Mouse (Mus musculus): ENCODE data around the gene Sufu. TPM values are rescaled to one million over a fixed set of nuclear protein-coding genes. Genes with fewer than 3 reads are reported as not detected.
A peak's percentile ranks its signal among the peaks of the same experiment; 100 is the strongest.

Sufu gene
- total and polyA plus RNA-seq, 3 experiments: 5.1 to 31.8 (median 25.7) TPM

DNA sequence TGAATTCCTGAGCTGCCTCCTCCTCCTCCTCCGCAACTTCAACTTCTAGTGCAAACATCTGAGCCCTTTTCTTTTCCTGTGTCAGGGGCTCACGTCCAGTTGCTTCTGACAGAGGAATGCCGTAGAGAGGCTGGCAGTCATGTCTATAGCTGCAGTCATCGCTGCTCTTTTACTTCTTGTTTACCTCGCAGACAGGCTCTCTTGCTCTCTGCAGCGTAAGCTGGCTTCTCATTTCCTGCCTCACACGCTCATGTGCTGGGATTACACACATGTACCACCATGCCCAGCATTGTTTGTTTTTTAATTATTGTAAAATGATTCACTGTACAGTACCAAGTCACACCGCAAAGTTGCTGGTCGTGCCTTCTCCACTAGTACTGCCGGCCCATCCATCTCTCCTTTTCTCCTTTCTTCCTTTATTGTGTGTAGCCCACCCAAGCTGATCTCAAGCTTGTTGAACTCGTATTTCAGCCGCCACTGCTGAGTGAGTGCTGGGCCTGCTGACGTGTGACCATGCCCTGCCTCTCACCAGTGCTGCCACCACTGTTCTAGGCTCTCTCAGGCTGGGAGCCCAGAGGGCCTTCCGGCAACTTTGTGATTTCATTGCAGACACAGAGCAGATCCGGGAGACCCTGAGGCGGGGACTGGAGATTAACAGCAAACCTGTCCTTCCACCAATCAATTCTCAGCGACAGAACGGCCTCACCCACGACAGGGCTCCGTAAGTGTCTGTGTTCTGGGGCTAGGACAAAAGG is 57.6 kb downstream of the Sufu start:
- no peaks in the 10 kb centered on the region for H3K27me3 ChIP-seq (ENCODE audit: insufficient read depth, low read length)
- peaks cover 16% of the 10 kb centered on the region for H3K4me1 ChIP-seq (ENCODE audit: insufficient read depth, low read depth, low read length)
- no peak for TF ChIP-seq CTCF (IDR thresholded peaks at IDR 0.05; ENCODE audit: low read depth, low read length)
- TF ChIP-seq GATA2 (IDR thresholded peaks at IDR 0.05; ENCODE audit: borderline replicate concordance, low read depth, low read length): no peak
- TF ChIP-seq GATA1 (IDR thresholded peaks at IDR 0.05; ENCODE audit: borderline replicate concordance, low read length): no peak
- no peak for TF ChIP-seq POLR2AphosphoS5 (IDR thresholded peaks at IDR 0.05; ENCODE audit: insufficient replicate concordance, low read depth, low read length)
- TF ChIP-seq TAL1 (conservative IDR thresholded peaks at IDR 0.05; ENCODE audit: low read depth, low read length): no peak
- ATAC-seq (ENCODE audit: extremely low read depth, insufficient number of reproducible peaks, low FRiP score, poor library complexity, severe bottlenecking) (no peak), DNase-seq (ENCODE audit: low spot score) (no peak)
- H3K9me3 ChIP-seq (replicated peaks): no peaks in the 10 kb centered on the region
- no peak overlapping the region for H3K4me3 ChIP-seq (ENCODE audit: low read depth, low read length)
- peaks cover 99% of the 10 kb centered on the region for H3K36me3 ChIP-seq (replicated peaks)

DNA sequence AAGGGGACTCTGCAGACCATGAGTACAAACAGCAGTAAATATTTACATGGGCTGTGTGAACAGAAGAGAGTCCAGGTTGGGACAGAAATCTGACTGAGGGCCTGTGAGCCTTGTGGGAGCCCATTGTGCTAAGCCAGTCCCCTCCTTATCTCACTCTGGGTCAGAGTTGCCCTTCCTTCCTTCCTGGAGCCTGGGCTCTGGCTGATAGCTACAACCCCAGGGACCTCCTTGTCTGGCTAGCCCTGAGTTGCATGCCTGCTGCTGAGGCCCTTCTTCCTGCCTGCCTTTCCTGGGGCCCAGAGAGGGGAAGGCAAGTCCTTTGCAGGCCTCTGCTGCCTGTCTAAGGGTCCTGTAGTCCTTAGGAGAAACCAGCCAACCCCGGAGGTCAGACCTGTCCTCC is 58.3 kb downstream of the Sufu start:
- no peaks in the 10 kb centered on the region for H3K9me3 ChIP-seq (replicated peaks)
- H3K4me1 ChIP-seq (ENCODE audit: insufficient read depth, low read depth, low read length): peaks cover 16% of the 10 kb centered on the region
- ATAC-seq (ENCODE audit: extremely low read depth, insufficient number of reproducible peaks, low FRiP score, poor library complexity, severe bottlenecking) (peak; percentile 88), DNase-seq (ENCODE audit: low spot score) (peak; percentile 53)
- H3K4me3 ChIP-seq (ENCODE audit: low read depth, low read length): no peak overlapping the region
- H3K27me3 ChIP-seq (ENCODE audit: insufficient read depth, low read length): no peaks in the 10 kb centered on the region
- TF ChIP-seq GATA1 (IDR thresholded peaks at IDR 0.05; ENCODE audit: borderline replicate concordance, low read length) (no peak), GATA2 (IDR thresholded peaks at IDR 0.05; ENCODE audit: borderline replicate concordance, low read depth, low read length) (no peak), CTCF (IDR thresholded peaks at IDR 0.05; ENCODE audit: low read depth, low read length) (no peak), POLR2AphosphoS5 (IDR thresholded peaks at IDR 0.05; ENCODE audit: insufficient replicate concordance, low read depth, low read length) (no peak), TAL1 (conservative IDR thresholded peaks at IDR 0.05; ENCODE audit: low read depth, low read length) (no peak; the same call in 1 of the 2 replicates)
- peaks cover 99% of the 10 kb centered on the region for H3K36me3 ChIP-seq (replicated peaks)

DNA sequence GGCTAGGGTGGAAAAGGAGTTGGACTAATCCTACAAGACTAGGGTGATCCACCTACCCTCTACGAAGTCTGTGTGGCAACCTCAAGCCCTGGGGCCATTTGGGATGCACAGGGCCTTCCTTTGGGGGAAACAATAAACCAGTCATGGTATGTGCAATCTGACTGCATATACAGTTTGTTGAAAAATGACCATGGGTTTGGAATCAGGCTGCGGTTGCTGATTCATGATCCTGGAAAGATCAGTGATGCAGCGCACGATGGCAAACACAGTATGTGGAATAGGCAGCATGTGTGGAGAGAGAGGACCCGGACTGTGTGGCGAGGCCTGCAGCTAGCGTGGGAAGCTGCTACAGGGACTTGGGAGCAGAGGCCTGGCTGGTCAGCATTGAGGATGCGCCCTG is 58.9 kb downstream of the Sufu start:
- no peaks in the 10 kb centered on the region for H3K27me3 ChIP-seq (ENCODE audit: insufficient read depth, low read length)
- H3K4me1 ChIP-seq (ENCODE audit: insufficient read depth, low read depth, low read length): peaks cover 16% of the 10 kb centered on the region
- H3K4me3 ChIP-seq (ENCODE audit: low read depth, low read length): no peak overlapping the region
- DNase-seq (ENCODE audit: low spot score): no peak
- no peaks in the 10 kb centered on the region for H3K9me3 ChIP-seq (replicated peaks)
- no peak for TF ChIP-seq TAL1 (conservative IDR thresholded peaks at IDR 0.05; ENCODE audit: low read depth, low read length)
- TF ChIP-seq GATA2 (IDR thresholded peaks at IDR 0.05; ENCODE audit: borderline replicate concordance, low read depth, low read length): no peak
- TF ChIP-seq CTCF (IDR thresholded peaks at IDR 0.05; ENCODE audit: low read depth, low read length): no peak
- TF ChIP-seq GATA1 (IDR thresholded peaks at IDR 0.05; ENCODE audit: borderline replicate concordance, low read length): no peak
- TF ChIP-seq POLR2AphosphoS5 (IDR thresholded peaks at IDR 0.05; ENCODE audit: insufficient replicate concordance, low read depth, low read length): no peak
- H3K36me3 ChIP-seq (replicated peaks): peaks cover 99% of the 10 kb centered on the region
- no peak for ATAC-seq (ENCODE audit: extremely low read depth, insufficient number of reproducible peaks, low FRiP score, poor library complexity, severe bottlenecking)

DNA sequence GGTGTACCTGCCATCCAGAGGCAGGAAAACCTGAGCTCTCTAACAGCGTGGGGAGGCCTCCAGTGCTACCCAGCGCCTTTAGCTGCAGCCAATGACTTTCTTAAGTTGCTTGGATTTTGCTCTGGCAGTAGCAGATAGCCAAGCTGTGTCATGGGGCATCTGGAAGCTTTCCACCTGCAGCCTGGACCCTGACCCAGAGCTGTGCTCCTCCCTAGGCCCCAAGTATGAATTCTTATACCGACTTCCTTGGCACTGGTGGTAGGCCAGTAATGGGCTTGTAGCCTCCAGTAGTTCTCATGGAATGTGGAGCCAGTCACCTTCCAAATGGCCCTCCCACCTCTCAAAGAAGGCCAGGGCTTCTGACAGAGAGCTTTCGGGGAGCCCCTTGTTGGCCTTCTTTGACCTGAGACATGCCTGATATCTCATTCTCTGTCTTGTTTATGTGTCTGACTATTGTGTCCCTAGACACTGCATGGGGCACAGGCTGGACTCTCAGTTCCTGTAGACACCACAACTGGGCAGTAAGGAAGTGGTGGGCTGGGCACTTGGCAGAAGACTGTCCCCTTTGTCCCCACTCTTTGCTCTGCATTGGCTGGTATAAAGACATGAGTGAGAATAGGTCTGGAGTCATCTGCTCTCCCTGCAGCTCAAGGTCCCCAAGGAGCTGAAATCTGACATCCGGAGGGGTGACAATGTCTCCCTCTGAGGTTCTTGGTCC is 59.5 kb downstream of the Sufu start:
- ATAC-seq (ENCODE audit: extremely low read depth, insufficient number of reproducible peaks, low FRiP score, poor library complexity, severe bottlenecking) (no peak), DNase-seq (ENCODE audit: low spot score) (no peak)
- Histone ChIP-seq H3K4me1 (ENCODE audit: insufficient read depth, low read depth, low read length) (peaks cover 16% of the 10 kb centered on the region), H3K4me3 (ENCODE audit: low read depth, low read length) (no peak overlapping the region), H3K36me3 (replicated peaks) (peaks cover 99% of the 10 kb centered on the region), H3K9me3 (replicated peaks) (no peaks in the 10 kb centered on the region), H3K27me3 (ENCODE audit: insufficient read depth, low read length) (no peaks in the 10 kb centered on the region)
- TF ChIP-seq GATA1 (IDR thresholded peaks at IDR 0.05; ENCODE audit: borderline replicate concordance, low read length) (no peak), POLR2AphosphoS5 (IDR thresholded peaks at IDR 0.05; ENCODE audit: insufficient replicate concordance, low read depth, low read length) (no peak), TAL1 (conservative IDR thresholded peaks at IDR 0.05; ENCODE audit: low read depth, low read length) (no peak)

DNA sequence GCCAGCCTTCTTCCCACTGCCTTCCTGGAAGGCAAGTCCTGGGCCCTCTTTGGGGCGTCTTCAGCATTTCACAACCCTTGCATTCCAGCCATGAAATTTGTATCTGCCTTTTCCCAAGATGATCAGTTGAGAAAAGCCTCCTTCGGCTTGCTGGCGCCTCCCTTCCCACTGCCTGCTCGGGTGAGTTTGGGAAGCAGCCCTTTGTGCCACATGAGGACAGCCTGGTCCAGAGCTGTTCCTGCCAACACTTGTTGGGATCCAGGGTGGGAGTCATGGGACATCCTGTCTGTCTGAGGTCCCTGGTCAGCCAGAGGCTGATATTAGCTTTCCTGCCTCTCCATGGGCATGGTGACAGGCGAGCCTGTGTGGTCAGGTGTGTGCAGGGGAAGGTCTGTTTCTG is 61.1 kb downstream of the Sufu start:
- H3K4me1 ChIP-seq (ENCODE audit: insufficient read depth, low read depth, low read length): peaks cover 16% of the 10 kb centered on the region
- ATAC-seq (ENCODE audit: extremely low read depth, insufficient number of reproducible peaks, low FRiP score, poor library complexity, severe bottlenecking) (no peak), DNase-seq (ENCODE audit: low spot score) (no peak)
- no peaks in the 10 kb centered on the region for H3K9me3 ChIP-seq (replicated peaks)
- H3K4me3 ChIP-seq (ENCODE audit: low read depth, low read length): no peak overlapping the region
- H3K36me3 ChIP-seq (replicated peaks): peaks cover 92% of the 10 kb centered on the region
- H3K27me3 ChIP-seq (ENCODE audit: insufficient read depth, low read length): no peaks in the 10 kb centered on the region
- TF ChIP-seq POLR2AphosphoS5 (IDR thresholded peaks at IDR 0.05; ENCODE audit: insufficient replicate concordance, low read depth, low read length): no peak
- no peak for TF ChIP-seq GATA1 (IDR thresholded peaks at IDR 0.05; ENCODE audit: borderline replicate concordance, low read length)
- TF ChIP-seq TAL1 (conservative IDR thresholded peaks at IDR 0.05; ENCODE audit: low read depth, low read length): no peak
- TF ChIP-seq GATA2 (IDR thresholded peaks at IDR 0.05; ENCODE audit: borderline replicate concordance, low read depth, low read length): no peak
- TF ChIP-seq CTCF (IDR thresholded peaks at IDR 0.05; ENCODE audit: low read depth, low read length): no peak

DNA sequence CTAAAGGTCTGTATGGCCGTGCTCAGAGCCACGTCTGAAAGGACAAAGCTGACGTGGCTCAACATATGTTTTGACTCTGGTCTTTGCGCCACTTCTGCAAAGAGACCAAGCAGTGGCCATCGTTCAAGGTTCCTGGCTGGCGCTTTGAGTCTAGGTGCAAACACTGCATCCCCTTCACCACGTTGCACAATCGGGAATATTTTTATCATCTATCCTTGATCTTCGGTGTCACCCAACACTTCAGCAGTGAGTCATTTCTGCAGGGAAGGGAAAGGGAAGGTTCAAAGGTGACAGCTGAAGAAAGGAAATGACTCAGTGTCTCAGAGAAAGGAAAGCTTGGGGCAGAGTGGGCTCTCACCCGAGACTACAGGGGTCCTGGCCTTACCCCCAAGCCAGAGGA is 62.6 kb downstream of the Sufu start:
- Histone ChIP-seq H3K9me3 (replicated peaks) (no peaks in the 10 kb centered on the region), H3K4me3 (ENCODE audit: low read depth, low read length) (no peak overlapping the region), H3K27me3 (ENCODE audit: insufficient read depth, low read length) (no peaks in the 10 kb centered on the region), H3K36me3 (replicated peaks) (peaks cover 83% of the 10 kb centered on the region), H3K4me1 (ENCODE audit: insufficient read depth, low read depth, low read length) (peaks cover 16% of the 10 kb centered on the region)
- no peak for DNase-seq (ENCODE audit: low spot score)
- TF ChIP-seq POLR2AphosphoS5 (IDR thresholded peaks at IDR 0.05; ENCODE audit: insufficient replicate concordance, low read depth, low read length) (no peak), GATA1 (IDR thresholded peaks at IDR 0.05; ENCODE audit: borderline replicate concordance, low read length) (no peak), CTCF (IDR thresholded peaks at IDR 0.05; ENCODE audit: low read depth, low read length) (no peak), GATA2 (IDR thresholded peaks at IDR 0.05; ENCODE audit: borderline replicate concordance, low read depth, low read length) (no peak), TAL1 (conservative IDR thresholded peaks at IDR 0.05; ENCODE audit: low read depth, low read length) (no peak)
- ATAC-seq (ENCODE audit: extremely low read depth, insufficient number of reproducible peaks, low FRiP score, poor library complexity, severe bottlenecking): no peak
